Mouse (Mus musculus) forebrain, embryonic 16.5 days (tissue): ENCODE measurements around the gene Gm973. TPM values are rescaled to one million over a fixed set of nuclear protein-coding genes. Genes with fewer than 3 reads are reported as not detected.
A peak's percentile ranks its signal among the peaks of the same experiment; 100 is the strongest.

Experiments used
- ATAC-seq: fragments of 200-750 bp; cut with Nextera tagmentation; 2 replicates; pipeline ENCODE4 v1.8.0; 2017; ENCODE audit warnings: mild to moderate bottlenecking, moderate library complexity
- H3K27ac ChIP-seq: fragments of 300-500 bp; sonication (generic); 2 replicates; pipeline ENCODE4 v1.5.1; 2014; ENCODE audit warnings: low read length, control low read depth
- H3K27me3 ChIP-seq: fragments of 300-500 bp; sonication (generic); replicated peaks from 2 replicates; pipeline ENCODE4 v1.6.1; 2014; ENCODE audit warnings: low read length; ENCODE audit not compliant: control insufficient read depth, insufficient read depth
- H3K36me3 ChIP-seq: fragments of 300-500 bp; sonication (generic); 2 replicates; pipeline ENCODE4 v1.6.1; 2014; ENCODE audit not compliant: control insufficient read depth, insufficient read depth
- H3K4me1 ChIP-seq: fragments of 300-500 bp; sonication (generic); replicated peaks from 2 replicates; pipeline ENCODE4 v1.6.1; 2014; ENCODE audit warnings: low read length; ENCODE audit not compliant: control insufficient read depth, insufficient read depth
- H3K4me2 ChIP-seq: fragments of 300-500 bp; sonication (generic); 2 replicates; pipeline ENCODE4 v1.6.1; 2014; ENCODE audit warnings: mild to moderate bottlenecking, low read length, control low read depth
- H3K4me3 ChIP-seq: fragments of 300-500 bp; sonication (generic); replicated peaks from 2 replicates; pipeline ENCODE4 v1.5.1; 2014; ENCODE audit warnings: mild to moderate bottlenecking, low read length, control low read depth
- H3K9ac ChIP-seq: fragments of 300-500 bp; sonication (generic); replicated peaks from 2 replicates; pipeline ENCODE4 v1.6.1; 2014; ENCODE audit warnings: low read depth, low read length, control low read depth
- H3K9me3 ChIP-seq: fragments of 300-500 bp; sonication (generic); 2 replicates; pipeline ENCODE4 v1.6.1; 2016; ENCODE audit warnings: low read length; ENCODE audit not compliant: control insufficient read depth
- WGBS: fragments of 180-500 bp; shearing (Covaris S2); extraction: QIAGEN DNeasy Blood & Tissue Kit; methylation state at CpG from one replicate; pipeline ENCODE4 v1.1.7; 2014; 5-methylcytosine and 5-hydroxymethylcytosine counted together
- polyA plus RNA-seq: library from polyadenylated mRNA; unstranded; fragments of >200 nt; fragmentation: Nextera tagmentation; extraction: Ambion mirVana; gene quantifications from 2 replicates; pipeline ENCODE4 v1.2.1, GENCODE M21; 2015

The Gm973 gene
- polyA plus RNA-seq, 1 experiment from 2014 or later = 6.2 TPM

DNA sequence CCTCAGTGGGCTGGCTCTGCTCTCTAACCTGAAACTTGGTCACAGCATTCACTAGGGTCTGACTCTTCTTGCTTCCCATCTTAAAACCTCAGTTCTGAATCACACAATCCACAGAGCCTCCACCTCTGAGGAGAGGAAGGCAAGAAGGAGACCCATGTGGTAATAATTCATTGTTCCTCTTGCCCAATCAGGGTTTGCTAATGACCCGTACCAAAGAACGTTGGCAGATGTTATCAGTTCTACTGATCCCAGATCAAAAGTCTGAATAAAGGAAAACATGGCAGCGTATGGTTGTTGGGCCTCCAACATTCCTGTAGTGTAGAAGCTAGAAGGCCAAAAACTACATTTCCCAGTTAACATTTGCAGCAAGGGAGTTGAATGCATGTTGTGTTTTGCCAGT lies 55.4 kb downstream of the Gm973 start:
- no peak for ATAC-seq
- 92% methylated on average over 3 of the region's 3 CpGs for WGBS
- Histone ChIP-seq H3K27me3 (no peaks in the 10 kb centered on the region), H3K4me1 (peaks cover 21% of the 10 kb centered on the region), H3K4me3 (no peak overlapping the region), H3K4me2 (no peak overlapping the region), H3K9me3 (no peaks in the 10 kb centered on the region), H3K9ac (no peak overlapping the region), H3K36me3 (no peaks in the 10 kb centered on the region), H3K27ac (no peak overlapping the region)

DNA sequence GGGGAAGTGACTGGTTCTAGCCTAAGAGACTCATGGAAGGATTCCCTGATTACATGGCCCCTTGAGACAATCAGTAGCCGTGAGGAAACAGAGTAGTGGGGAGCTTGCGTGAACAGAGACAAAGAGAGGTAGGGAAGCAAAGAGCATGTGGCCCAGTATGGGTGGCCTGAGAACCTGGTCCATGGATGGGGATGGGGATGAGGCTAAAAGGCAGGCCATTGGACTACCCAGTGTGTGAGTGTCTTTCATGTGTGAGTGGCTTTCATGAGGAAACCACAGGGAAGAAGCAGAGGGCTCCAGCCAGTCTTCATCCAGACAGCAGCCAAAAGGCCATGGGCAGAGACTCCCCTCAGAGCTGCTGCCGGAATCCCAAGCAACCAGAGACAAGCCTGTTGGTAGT lies 57.8 kb downstream of the Gm973 start:
- peak overlapping the region; percentile 62 for H3K9ac ChIP-seq
- H3K4me3 ChIP-seq = no peak overlapping the region
- H3K27ac ChIP-seq = peak overlapping the region; percentile 87
- peak; percentile 11; the same call in 1 of the 2 replicates for ATAC-seq
- no peaks in the 10 kb centered on the region for H3K36me3 ChIP-seq
- no peaks in the 10 kb centered on the region for H3K9me3 ChIP-seq
- WGBS = 73% methylated on average over 3 of the region's 3 CpGs
- H3K4me1 ChIP-seq = peaks cover 16% of the 10 kb centered on the region
- peak overlapping the region; percentile 59 for H3K4me2 ChIP-seq
- H3K27me3 ChIP-seq = no peaks in the 10 kb centered on the region

DNA sequence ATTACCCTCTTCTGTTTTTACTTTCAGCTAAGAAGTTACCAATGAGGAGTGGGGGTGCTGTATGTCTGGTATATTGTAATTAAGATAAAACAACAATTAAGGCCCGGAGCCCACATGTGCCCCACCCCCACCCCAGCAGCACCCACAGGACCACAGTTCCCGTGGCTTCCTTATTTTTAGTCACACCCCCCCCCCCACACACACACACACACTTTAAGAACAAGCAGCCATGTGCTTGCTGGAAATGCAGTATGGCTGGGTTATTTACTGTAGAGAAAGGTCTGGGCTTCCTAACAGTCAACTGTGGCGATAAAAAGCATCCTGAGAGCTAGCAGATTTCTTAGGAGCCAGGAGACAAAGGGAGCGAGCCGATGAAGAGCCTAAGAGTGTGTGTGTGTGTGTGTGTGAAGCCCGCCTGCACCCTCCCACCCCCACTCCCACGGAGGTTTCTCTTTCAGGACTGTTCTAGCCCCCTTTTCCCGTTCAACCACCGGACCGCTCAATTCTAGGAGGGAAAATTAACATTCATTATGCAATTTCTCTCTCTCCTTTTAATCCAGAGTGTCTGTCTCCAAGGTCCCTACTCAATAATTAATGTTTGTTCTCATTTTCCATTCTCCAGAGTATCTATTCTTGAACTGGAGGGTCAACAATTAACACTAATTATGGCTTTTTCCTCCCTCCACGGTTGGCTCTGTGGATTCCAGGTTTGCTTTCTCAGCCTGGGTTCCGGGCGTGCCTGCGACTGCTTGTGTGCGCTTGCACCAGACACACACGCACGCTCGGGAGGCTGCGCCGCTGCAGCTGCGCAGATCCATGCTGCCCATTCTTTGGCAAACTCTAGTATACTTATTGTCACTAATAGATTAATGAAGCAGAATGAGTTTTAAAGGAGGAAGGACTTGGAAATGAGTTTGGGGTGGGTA lies 58.5 kb downstream of the Gm973 start:
- peak overlapping the region; percentile 87 for H3K27ac ChIP-seq
- 3% methylated on average over 21 of the region's 21 CpGs for WGBS
- H3K4me2 ChIP-seq = peak overlapping the region; percentile 59
- peak; percentile 94 for ATAC-seq
- H3K36me3 ChIP-seq = no peaks in the 10 kb centered on the region
- peak overlapping the region; percentile 36 for H3K4me3 ChIP-seq
- peak overlapping the region; percentile 62 for H3K9ac ChIP-seq
- no peaks in the 10 kb centered on the region for H3K27me3 ChIP-seq
- H3K9me3 ChIP-seq = no peaks in the 10 kb centered on the region
- H3K4me1 ChIP-seq = peaks cover 16% of the 10 kb centered on the region

DNA sequence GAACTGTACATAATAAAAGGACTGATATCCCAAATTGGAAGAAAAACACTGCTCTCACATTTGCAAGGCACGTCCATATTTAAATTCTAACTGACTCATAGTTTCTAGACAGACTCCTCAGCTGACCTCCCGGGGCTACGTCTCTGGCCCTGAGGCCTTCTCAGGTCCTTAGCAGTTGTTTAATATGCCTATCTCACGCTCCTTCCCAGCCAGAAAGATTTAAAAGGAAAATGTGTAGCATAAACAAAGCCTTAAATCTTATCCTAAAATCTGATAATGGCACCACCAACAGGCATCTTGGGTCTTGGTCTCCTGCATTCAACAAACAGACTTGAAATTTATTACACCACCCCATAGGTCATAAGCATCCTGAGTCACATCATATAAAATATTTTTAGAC lies 62.7 kb downstream of the Gm973 start:
- Histone ChIP-seq H3K27ac (no peak overlapping the region), H3K4me3 (no peak overlapping the region), H3K9ac (no peak overlapping the region), H3K4me2 (no peak overlapping the region), H3K36me3 (no peaks in the 10 kb centered on the region), H3K4me1 (peaks cover 14% of the 10 kb centered on the region), H3K27me3 (no peaks in the 10 kb centered on the region), H3K9me3 (no peaks in the 10 kb centered on the region)
- ATAC-seq = no peak
- 86% methylated on average over 4 of the region's 4 CpGs for WGBS

DNA sequence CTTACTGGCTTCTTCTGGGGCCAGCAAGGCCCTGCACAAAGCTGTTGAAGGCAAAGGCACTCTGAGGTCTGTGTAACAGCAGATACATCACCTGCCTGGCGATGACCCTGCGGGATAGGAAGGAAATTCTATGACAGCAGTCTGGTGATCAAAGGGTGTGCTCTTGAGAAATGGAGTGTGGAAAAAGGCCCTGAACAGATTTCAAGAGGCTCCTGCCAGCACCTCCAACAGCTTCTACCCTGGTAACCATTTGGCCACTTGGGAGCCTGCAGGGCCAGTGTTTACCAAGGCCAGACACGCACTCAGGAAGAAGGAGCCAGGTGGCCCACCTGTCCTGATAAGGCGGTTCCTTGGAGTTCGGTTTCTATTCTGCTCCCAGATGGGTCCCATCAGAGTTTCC lies 63.3 kb downstream of the Gm973 start:
- Histone ChIP-seq H3K4me2 (no peak overlapping the region), H3K36me3 (no peaks in the 10 kb centered on the region), H3K4me3 (no peak overlapping the region), H3K9me3 (no peaks in the 10 kb centered on the region), H3K27me3 (no peaks in the 10 kb centered on the region), H3K9ac (no peak overlapping the region), H3K4me1 (peaks cover 8% of the 10 kb centered on the region), H3K27ac (no peak overlapping the region)
- 87% methylated on average over 5 of the region's 5 CpGs for WGBS
- no peak for ATAC-seq

DNA sequence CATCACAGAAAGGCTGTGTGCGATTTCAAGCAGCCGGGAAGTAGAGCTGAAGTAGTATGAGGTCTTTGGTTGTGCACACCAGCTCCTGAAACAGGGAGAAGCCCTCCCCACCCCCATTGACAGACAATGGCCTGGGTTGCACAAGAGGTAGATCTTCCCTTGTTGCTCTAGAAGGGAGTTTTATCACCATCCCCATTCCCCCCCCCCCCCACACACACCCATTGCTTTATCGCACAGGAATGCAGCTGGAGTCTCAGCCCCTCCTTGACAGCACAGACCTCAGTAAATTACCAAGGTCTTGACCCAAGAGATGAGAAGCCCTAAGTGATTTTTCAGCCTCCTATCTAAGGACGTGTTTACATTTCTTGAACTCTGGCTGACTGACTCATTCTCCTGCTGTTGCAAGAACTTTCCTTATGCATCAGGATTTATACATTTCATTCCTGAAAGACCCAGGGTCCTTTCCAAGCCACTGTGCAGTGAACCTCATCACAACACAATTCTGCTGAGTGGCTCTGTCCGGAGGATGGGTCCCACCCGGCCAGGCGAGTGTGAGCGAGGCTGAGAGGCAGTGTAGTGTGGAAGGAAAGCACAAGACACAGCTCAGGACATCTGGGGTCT lies 64.2 kb downstream of the Gm973 start:
- H3K27me3 ChIP-seq = no peaks in the 10 kb centered on the region
- no peaks in the 10 kb centered on the region for H3K9me3 ChIP-seq
- no peak overlapping the region for H3K27ac ChIP-seq
- peaks cover under 1% of the 10 kb centered on the region for H3K4me1 ChIP-seq
- no peak overlapping the region for H3K9ac ChIP-seq
- no peak for ATAC-seq
- H3K4me3 ChIP-seq = no peak overlapping the region
- H3K4me2 ChIP-seq = no peak overlapping the region
- 68% methylated on average over 8 of the region's 8 CpGs for WGBS
- no peaks in the 10 kb centered on the region for H3K36me3 ChIP-seq

DNA sequence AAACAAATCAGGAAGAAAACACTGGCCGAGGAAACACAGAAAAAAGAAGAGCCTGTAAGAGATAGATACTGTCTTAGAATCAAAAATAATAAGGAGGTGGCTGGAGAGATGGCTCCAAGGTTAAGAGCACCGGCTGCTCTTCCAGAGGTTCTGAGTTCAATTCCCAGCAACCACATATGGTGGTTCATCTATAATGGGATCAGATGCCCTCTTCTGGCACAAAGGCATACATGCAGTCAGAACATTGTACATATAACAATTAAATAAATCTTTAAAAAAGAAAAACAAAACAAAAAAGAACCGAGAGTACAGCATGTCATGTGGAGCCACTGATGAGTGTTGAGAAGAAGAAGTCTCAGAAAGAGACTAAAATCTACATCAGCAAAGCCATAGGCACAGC lies 64.8 kb downstream of the Gm973 start:
- ATAC-seq = no peak
- Histone ChIP-seq H3K4me2 (no peak overlapping the region), H3K27ac (no peak overlapping the region), H3K4me1 (no peaks in the 10 kb centered on the region; the same call in 1 of the 2 replicates), H3K4me3 (no peak overlapping the region), H3K9ac (no peak overlapping the region), H3K27me3 (no peaks in the 10 kb centered on the region), H3K9me3 (no peaks in the 10 kb centered on the region), H3K36me3 (no peaks in the 10 kb centered on the region)
- 89% methylated on average over 3 of the region's 3 CpGs for whole genome bisulfite sequencing

DNA sequence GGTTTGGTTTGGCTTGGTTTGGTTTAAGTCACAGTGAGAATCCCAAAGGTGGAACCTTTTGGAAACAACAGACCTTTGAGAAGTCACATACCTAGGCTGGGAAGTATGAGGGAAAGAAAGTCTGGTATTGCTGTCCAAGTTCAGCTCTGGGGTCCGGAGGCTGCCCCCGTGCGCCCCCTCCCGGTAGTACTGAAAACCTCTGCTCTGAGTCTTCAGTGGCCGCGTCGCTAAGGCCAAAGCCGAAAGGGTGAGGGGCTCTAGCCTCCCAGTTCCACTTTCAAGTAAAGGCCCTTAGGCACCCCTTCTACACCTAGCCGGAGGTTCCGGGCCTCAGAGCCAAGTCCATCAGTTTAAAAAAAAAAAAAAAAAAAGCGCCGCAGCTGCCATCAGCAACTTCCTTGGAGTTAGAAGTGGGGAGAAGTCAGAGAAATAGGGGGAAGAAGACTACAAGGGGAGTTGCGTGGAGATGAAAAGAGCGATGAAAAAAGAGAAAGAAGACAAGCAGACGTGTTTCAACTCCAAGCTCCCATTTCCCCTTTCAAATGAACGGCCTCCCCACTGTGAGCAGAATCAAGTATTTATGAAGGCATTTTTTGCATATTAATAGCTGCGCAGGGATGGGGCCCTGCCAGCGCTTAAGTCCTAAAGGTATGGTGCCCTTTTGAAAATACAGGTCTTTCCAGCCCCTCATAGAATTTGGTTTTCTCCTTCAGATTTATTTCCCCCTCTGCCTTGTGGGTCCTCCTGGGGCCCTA lies 68.8 kb downstream of the Gm973 start:
- peak; percentile 64 for ATAC-seq
- Histone ChIP-seq H3K9me3 (no peaks in the 10 kb centered on the region), H3K4me2 (peak overlapping the region; percentile 30), H3K36me3 (no peaks in the 10 kb centered on the region), H3K4me3 (no peak overlapping the region), H3K27me3 (no peaks in the 10 kb centered on the region), H3K9ac (no peak overlapping the region), H3K27ac (no peak overlapping the region), H3K4me1 (no peaks in the 10 kb centered on the region; the same call in 1 of the 2 replicates)
- 11% methylated on average over 18 of the region's 18 CpGs for WGBS

DNA sequence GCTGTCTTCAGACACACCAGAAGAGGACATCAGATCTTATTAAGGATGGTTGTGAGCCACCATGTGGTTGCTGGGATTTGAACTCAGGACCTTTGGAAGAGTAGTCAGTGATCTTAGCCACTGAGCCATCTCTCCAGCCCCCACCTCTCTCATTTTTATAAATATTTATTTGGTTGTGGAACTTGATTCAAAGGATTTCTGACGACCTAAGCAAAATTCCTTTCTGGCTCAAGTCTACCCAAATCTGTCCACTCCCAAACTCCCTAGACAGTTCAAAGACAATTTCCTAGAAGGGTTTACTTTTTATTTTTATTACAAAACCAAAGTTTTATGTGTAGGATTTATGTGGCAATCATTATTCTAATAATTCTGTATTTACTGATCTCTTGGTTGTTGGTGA lies 73.2 kb downstream of the Gm973 start:
- H3K9me3 ChIP-seq = no peaks in the 10 kb centered on the region
- no peaks in the 10 kb centered on the region for H3K27me3 ChIP-seq
- no peaks in the 10 kb centered on the region for H3K36me3 ChIP-seq
- peaks cover 13% of the 10 kb centered on the region for H3K4me1 ChIP-seq
- H3K4me2 ChIP-seq = no peak overlapping the region
- H3K9ac ChIP-seq = no peak overlapping the region
- no peak overlapping the region for H3K4me3 ChIP-seq
- WGBS = 83% methylated on average over 1 of the region's 1 CpGs
- ATAC-seq = no peak
- no peak overlapping the region for H3K27ac ChIP-seq
